Mouse (Mus musculus) liver, embryonic 12.5 days (tissue): Measurements from ENCODE around the gene Cul4a. TPM values are rescaled to one million over a fixed set of nuclear protein-coding genes. Genes with fewer than 3 reads are reported as not detected.
A peak's percentile ranks its signal among the peaks of the same experiment; 100 is the strongest.
"Not testable (repeated sequence)": the region's sequence is repeated elsewhere in the genome, so short reads cannot be mapped to it uniquely, and the experiment has no call there.

Experiments
- ATAC-seq: fragments of 200-750 bp; cut with Nextera tagmentation; 2 replicates; pipeline ENCODE4 v1.8.0; 2017; ENCODE audit warnings: moderate number of reproducible peaks, mild to moderate bottlenecking, moderate library complexity
- H3K27ac ChIP-seq: fragments of 300-500 bp; sonication (generic); 2 replicates; pipeline ENCODE4 v1.5.1; 2016; ENCODE audit warnings: mild to moderate bottlenecking
- H3K27me3 ChIP-seq: fragments of 300-500 bp; sonication (generic); replicated peaks from 2 replicates; pipeline ENCODE4 v1.6.1; 2016; ENCODE audit warnings: mild to moderate bottlenecking, moderate library complexity
- H3K36me3 ChIP-seq: fragments of 300-500 bp; sonication (generic); 2 replicates; pipeline ENCODE4 v1.6.1; 2016; ENCODE audit warnings: mild to moderate bottlenecking, moderate library complexity
- H3K4me1 ChIP-seq: fragments of 300-500 bp; sonication (generic); 2 replicates; pipeline ENCODE4 v1.6.1; 2016
- H3K4me2 ChIP-seq: fragments of 300-500 bp; sonication (generic); 2 replicates; pipeline ENCODE4 v1.6.1; 2016; ENCODE audit warnings: mild to moderate bottlenecking, moderate library complexity
- H3K4me3 ChIP-seq: fragments of 300-500 bp; sonication (generic); 2 replicates; pipeline ENCODE4 v1.5.1; 2016; ENCODE audit warnings: mild to moderate bottlenecking, moderate library complexity
- H3K9ac ChIP-seq: fragments of 300-500 bp; sonication (generic); 2 replicates; pipeline ENCODE4 v1.6.1; 2016; ENCODE audit warnings: mild to moderate bottlenecking, moderate library complexity
- H3K9me3 ChIP-seq: fragments of 300-500 bp; sonication (generic); replicated peaks from 2 replicates; pipeline ENCODE4 v1.6.1; 2016; ENCODE audit warnings: mild to moderate bottlenecking, moderate library complexity
- WGBS: fragments of 180-500 bp; shearing (Covaris S2); methylation state at CpG from one replicate; pipeline ENCODE4 v1.1.7; 2016; ENCODE audit not compliant: insufficient replicate concordance; 5-methylcytosine and 5-hydroxymethylcytosine counted together
- polyA plus RNA-seq: library from polyadenylated mRNA; unstranded; fragments of >200 nt; fragmentation: Nextera tagmentation; extraction: Ambion mirVana; gene quantifications from 2 replicates; pipeline ENCODE4 v1.2.1, GENCODE M21; 2016

Cul4a gene
- polyA plus RNA-seq, 1 experiment from 2014 or later, result 98.2 TPM

GRCm38 (mm10) chr8:13108967-13109366 is 3.5 kb downstream of the Cul4a start:
- Histone ChIP-seq H3K36me3 (peaks cover 37% of the 10 kb centered on the region), H3K9me3 (no peaks in the 10 kb centered on the region), H3K9ac (peak overlapping the region; percentile 100), H3K4me3 (peak overlapping the region; percentile 98), H3K4me1 (peaks cover 69% of the 10 kb centered on the region), H3K4me2 (peak overlapping the region; percentile 77), H3K27me3 (no peaks in the 10 kb centered on the region), H3K27ac (peak overlapping the region; percentile 97)
- 53% methylated on average over 8 of the region's 8 CpGs for WGBS
- ATAC-seq, result peak; percentile 41

- Histone ChIP-seq H3K9ac (peak overlapping the region; percentile 9; the same call in 1 of the 2 replicates), H3K4me2 (peak overlapping the region; percentile 77), H3K27me3 (no peaks in the 10 kb centered on the region), H3K4me1 (peaks cover 65% of the 10 kb centered on the region), H3K36me3 (peaks cover 42% of the 10 kb centered on the region), H3K9me3 (no peaks in the 10 kb centered on the region), H3K27ac (peak overlapping the region; percentile 97), H3K4me3 (peak overlapping the region; percentile 98)
- ATAC-seq, result no peak
- 55% methylated on average over 1 of the region's 1 CpGs for WGBS
Measured at GRCm38 (mm10) chr8:13109416-13109960, 4.1 kb downstream of the Cul4a start.

- peaks cover 58% of the 10 kb centered on the region for H3K4me1 ChIP-seq
- ATAC-seq, result no peak
Measured at GRCm38 (mm10) chr8:13111917-13112316, 6.5 kb downstream of the Cul4a start.

GRCm38 (mm10) chr8:13113232-13113631 is 7.8 kb downstream of the Cul4a start:
- WGBS, result 77% methylated on average over 4 of the region's 4 CpGs
- Histone ChIP-seq H3K4me3 (no peak overlapping the region), H3K9me3 (no peaks in the 10 kb centered on the region), H3K27me3 (no peaks in the 10 kb centered on the region), H3K9ac (no peak overlapping the region), H3K27ac (0 out of 2 replicates have a peak overlapping the region, but pooled peaks have one; percentile 14), H3K4me2 (no peak overlapping the region), H3K36me3 (peaks cover 63% of the 10 kb centered on the region), H3K4me1 (peaks cover 48% of the 10 kb centered on the region)
- ATAC-seq, result no peak

More at GRCm38 (mm10) chr8:13111917-13112316, 6.5 kb downstream of the Cul4a start:
- 87% methylated on average over 11 of the region's 11 CpGs for WGBS
- H3K4me2 ChIP-seq, result no peak overlapping the region
- H3K4me3 ChIP-seq, result no peak overlapping the region
- no peaks in the 10 kb centered on the region for H3K9me3 ChIP-seq
- H3K27me3 ChIP-seq, result no peaks in the 10 kb centered on the region
- no peak overlapping the region for H3K27ac ChIP-seq
- no peak overlapping the region for H3K9ac ChIP-seq
- peaks cover 57% of the 10 kb centered on the region for H3K36me3 ChIP-seq

- ATAC-seq, result no peak
- Histone ChIP-seq H3K9me3 (no peaks in the 10 kb centered on the region), H3K4me3 (no peak overlapping the region), H3K27me3 (no peaks in the 10 kb centered on the region), H3K4me2 (no peak overlapping the region), H3K9ac (no peak overlapping the region), H3K27ac (no peak overlapping the region), H3K4me1 (peaks cover 47% of the 10 kb centered on the region), H3K36me3 (peaks cover 83% of the 10 kb centered on the region)
- WGBS, result 95% methylated on average over 2 of the region's 2 CpGs
Measured at GRCm38 (mm10) chr8:13117096-13117495, 11.7 kb downstream of the Cul4a start.

GRCm38 (mm10) chr8:13118516-13118915 is 13.1 kb downstream of the Cul4a start:
- no peak overlapping the region for H3K4me3 ChIP-seq
- H3K36me3 ChIP-seq, result peaks cover 84% of the 10 kb centered on the region
- no peaks in the 10 kb centered on the region for H3K9me3 ChIP-seq
- no peak overlapping the region for H3K9ac ChIP-seq
- H3K27ac ChIP-seq, result 0 out of 2 replicates have a peak overlapping the region, but pooled peaks have one; percentile 34
- H3K27me3 ChIP-seq, result no peaks in the 10 kb centered on the region
- no peak overlapping the region for H3K4me2 ChIP-seq
- no peak for ATAC-seq
- 74% methylated on average over 3 of the region's 3 CpGs for WGBS
- H3K4me1 ChIP-seq, result peaks cover 55% of the 10 kb centered on the region

GRCm38 (mm10) chr8:13120882-13121665 is 15.7 kb downstream of the Cul4a start:
- peaks cover 59% of the 10 kb centered on the region for H3K4me1 ChIP-seq
- H3K4me2 ChIP-seq, result peak overlapping the region; percentile 37
- peak; percentile 86 for ATAC-seq
- H3K9me3 ChIP-seq, result no peaks in the 10 kb centered on the region
- peaks cover 86% of the 10 kb centered on the region for H3K36me3 ChIP-seq
- H3K9ac ChIP-seq, result no peak overlapping the region; the same call in 1 of the 2 replicates
- H3K27me3 ChIP-seq, result no peaks in the 10 kb centered on the region
- no peak overlapping the region for H3K4me3 ChIP-seq
- 37% methylated on average over 7 of the region's 7 CpGs for WGBS
- peak overlapping the region; percentile 80 for H3K27ac ChIP-seq

- WGBS, result 29% methylated on average over 7 of the region's 7 CpGs
- Histone ChIP-seq H3K27ac (peak overlapping the region; percentile 80), H3K4me3 (no peak overlapping the region), H3K27me3 (no peaks in the 10 kb centered on the region), H3K4me1 (peaks cover 59% of the 10 kb centered on the region), H3K9me3 (no peaks in the 10 kb centered on the region), H3K9ac (no peak overlapping the region; the same call in 1 of the 2 replicates), H3K4me2 (peak overlapping the region; percentile 15), H3K36me3 (peaks cover 95% of the 10 kb centered on the region)
- peak; percentile 53 for ATAC-seq
Measured at GRCm38 (mm10) chr8:13122887-13123421, 17.5 kb downstream of the Cul4a start.

GRCm38 (mm10) chr8:13124897-13125296 is 19.5 kb downstream of the Cul4a start:
- no peak overlapping the region for H3K4me2 ChIP-seq
- 80% methylated on average over 8 of the region's 8 CpGs for WGBS
- no peaks in the 10 kb centered on the region for H3K27me3 ChIP-seq
- no peak overlapping the region for H3K27ac ChIP-seq
- no peaks in the 10 kb centered on the region for H3K9me3 ChIP-seq
- no peak overlapping the region for H3K9ac ChIP-seq
- ATAC-seq, result no peak
- peaks cover 41% of the 10 kb centered on the region for H3K4me1 ChIP-seq
- H3K4me3 ChIP-seq, result no peak overlapping the region
- peaks cover 95% of the 10 kb centered on the region for H3K36me3 ChIP-seq

- ATAC-seq, H3K4me1 ChIP-seq, H3K27ac ChIP-seq, H3K9me3 ChIP-seq, H3K27me3 ChIP-seq, H3K9ac ChIP-seq, H3K4me2 ChIP-seq, H3K4me3 ChIP-seq: not testable (repeated sequence)
- H3K36me3 ChIP-seq, result peaks cover 98% of the 10 kb centered on the region
- 52% methylated on average over 9 of the region's 9 CpGs for WGBS
Measured at GRCm38 (mm10) chr8:13132220-13132619, 26.8 kb downstream of the Cul4a start.

- 85% methylated on average over 6 of the region's 6 CpGs for WGBS
- Histone ChIP-seq H3K4me1 (no peaks in the 10 kb centered on the region), H3K4me2 (no peak overlapping the region), H3K9me3 (no peaks in the 10 kb centered on the region), H3K36me3 (peaks cover 98% of the 10 kb centered on the region), H3K27ac (no peak overlapping the region), H3K4me3 (no peak overlapping the region), H3K27me3 (no peaks in the 10 kb centered on the region), H3K9ac (no peak overlapping the region)
- no peak for ATAC-seq
Measured at GRCm38 (mm10) chr8:13139641-13140182, 34.3 kb downstream of the Cul4a start.

- no peak overlapping the region for H3K4me3 ChIP-seq
- peaks cover 98% of the 10 kb centered on the region for H3K36me3 ChIP-seq
- H3K9me3 ChIP-seq, result no peaks in the 10 kb centered on the region
- 86% methylated on average over 5 of the region's 5 CpGs for WGBS
- ATAC-seq, result no peak
- no peak overlapping the region for H3K4me2 ChIP-seq
- no peak overlapping the region for H3K9ac ChIP-seq
- H3K4me1 ChIP-seq, result no peaks in the 10 kb centered on the region
- no peaks in the 10 kb centered on the region for H3K27me3 ChIP-seq
- H3K27ac ChIP-seq, result no peak overlapping the region
Measured at GRCm38 (mm10) chr8:13141681-13142080, 36.3 kb downstream of the Cul4a start.
